Mouse (Mus musculus): ENCODE measurements around the gene Slc2a10. TPM values are rescaled to one million over a fixed set of nuclear protein-coding genes. Genes with fewer than 3 reads are reported as not detected.
"Not testable (repeated sequence)": the region's sequence is repeated elsewhere in the genome, so short reads cannot be mapped to it uniquely, and the experiment has no call there.

Gene Slc2a10
- polyA plus RNA-seq, 1 experiment from 2014 or later, result 4.6 TPM

DNA sequence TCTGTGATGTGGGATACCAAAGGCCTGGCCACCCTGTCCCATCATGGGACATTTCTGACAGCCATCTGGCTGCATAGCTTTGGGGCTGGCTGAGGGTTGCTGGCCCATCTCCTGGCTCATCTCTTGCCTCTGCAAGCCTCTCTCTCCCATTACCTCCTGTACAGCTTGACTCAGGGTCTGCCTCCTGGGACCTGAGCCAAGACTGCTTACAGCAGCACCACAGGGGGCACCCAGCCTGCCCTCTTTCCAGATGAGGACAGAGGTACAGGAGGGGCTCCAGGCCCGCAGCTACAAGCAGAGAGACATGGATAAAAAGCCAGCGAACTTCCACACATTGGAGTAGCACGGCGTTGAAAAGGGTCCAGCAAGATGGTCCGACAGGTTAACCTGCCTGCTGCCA, 17.2 kb upstream of the Slc2a10 start:
- no peak overlapping the region for H3K4me3 ChIP-seq
- 0 out of 2 replicates have a peak overlapping the region, but pooled peaks have one; percentile 37 for H3K27ac ChIP-seq
- H3K36me3 ChIP-seq, result peaks cover 34% of the 10 kb centered on the region
- H3K27me3 ChIP-seq (ENCODE audit: low read depth, poor library complexity, severe bottlenecking), result no peaks in the 10 kb centered on the region
- no peaks in the 10 kb centered on the region for H3K9me3 ChIP-seq (replicated peaks)
- WGBS, result 88% methylated on average over 5 of the region's 5 CpGs
- H3K4me1 ChIP-seq, result peaks cover 24% of the 10 kb centered on the region
- no peak for DNase-seq (ENCODE audit: low spot score)

- DNase-seq (ENCODE audit: low spot score), result peak; percentile 80
- H3K27me3 ChIP-seq (ENCODE audit: low read depth, poor library complexity, severe bottlenecking), result no peaks in the 10 kb centered on the region
- H3K4me3 ChIP-seq, result peak overlapping the region; percentile 8; the same call in 1 of the 2 replicates
- H3K9me3 ChIP-seq (replicated peaks), result no peaks in the 10 kb centered on the region
- peaks cover 34% of the 10 kb centered on the region for H3K36me3 ChIP-seq
- 36% methylated on average over 8 of the region's 8 CpGs for WGBS
- peaks cover 26% of the 10 kb centered on the region for H3K4me1 ChIP-seq
- H3K27ac ChIP-seq, result peak overlapping the region; percentile 37; the same call in 1 of the 2 replicates
These were observed 16.6 kb upstream of the Slc2a10 start for GRCm38 (mm10) chr2:165486881-165487535.

GRCm38 (mm10) chr2:165492648-165493553, 10.7 kb upstream of the Slc2a10 start, which contains the start of gene Trp53rka:
TSS of gene Trp53rka (minus strand) at chr2:165493324.
- Histone ChIP-seq H3K36me3 (peaks cover 33% of the 10 kb centered on the region), H3K4me3 (peak within 1 kb of the TSS; percentile 76), H3K27me3 (ENCODE audit: low read depth, poor library complexity, severe bottlenecking) (peaks cover 4% of the 10 kb centered on the region; the same call in 1 of the 2 replicates), H3K27ac (peak within 1 kb of the TSS; percentile 85), H3K9me3 (replicated peaks) (no peaks in the 10 kb centered on the region), H3K4me1 (peaks cover 19% of the 10 kb centered on the region)
- peak; percentile 88 for DNase-seq (ENCODE audit: low spot score)
- under 1% methylated on average over 84 of the region's 84 CpGs for WGBS

- Histone ChIP-seq H3K27me3 (ENCODE audit: low read depth, poor library complexity, severe bottlenecking) (peaks cover 4% of the 10 kb centered on the region; the same call in 1 of the 2 replicates), H3K4me3 (peak overlapping the region; percentile 76), H3K9me3 (replicated peaks) (no peaks in the 10 kb centered on the region), H3K4me1 (peaks cover 19% of the 10 kb centered on the region), H3K36me3 (peaks cover 25% of the 10 kb centered on the region), H3K27ac (peak overlapping the region; percentile 85)
- no peak for DNase-seq (ENCODE audit: low spot score)
- WGBS, result 33% methylated on average over 17 of the region's 17 CpGs
These were observed 9.9 kb upstream of the Slc2a10 start for GRCm38 (mm10) chr2:165493587-165494210.

DNA sequence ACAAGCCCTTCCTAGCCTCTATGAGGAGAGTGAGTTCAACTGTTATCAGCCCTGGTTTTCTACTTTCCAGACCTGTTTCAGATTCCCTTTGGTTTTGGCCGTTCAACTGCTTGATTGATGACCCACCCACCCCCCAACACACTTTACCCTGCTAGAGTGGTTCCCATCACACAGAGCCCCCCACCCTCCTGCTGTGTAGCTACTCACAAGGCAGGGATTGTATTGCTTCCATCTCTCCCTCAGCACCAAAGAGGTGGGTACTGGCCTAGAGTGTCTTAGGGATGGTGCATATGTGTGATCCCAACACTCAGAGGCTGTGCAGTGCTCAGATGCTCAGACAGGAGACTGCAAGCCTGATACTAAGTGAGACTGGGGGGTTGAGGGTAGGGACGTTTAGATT, 9.1 kb upstream of the Slc2a10 start:
- Histone ChIP-seq H3K9me3 (replicated peaks) (no peaks in the 10 kb centered on the region), H3K36me3 (peaks cover 17% of the 10 kb centered on the region), H3K27me3 (ENCODE audit: low read depth, poor library complexity, severe bottlenecking) (peaks cover 8% of the 10 kb centered on the region; the same call in 1 of the 2 replicates), H3K4me3 (no peak overlapping the region), H3K27ac (no peak overlapping the region), H3K4me1 (peaks cover 19% of the 10 kb centered on the region)
- DNase-seq (ENCODE audit: low spot score), result no peak
- WGBS, result 57% methylated on average over 2 of the region's 2 CpGs

- Histone ChIP-seq H3K4me3 (no peak overlapping the region), H3K27me3 (ENCODE audit: low read depth, poor library complexity, severe bottlenecking) (peaks cover 8% of the 10 kb centered on the region; the same call in 1 of the 2 replicates), H3K9me3 (replicated peaks) (no peaks in the 10 kb centered on the region), H3K27ac (no peak overlapping the region), H3K4me1 (peaks cover 19% of the 10 kb centered on the region), H3K36me3 (no peaks in the 10 kb centered on the region)
- DNase-seq (ENCODE audit: low spot score), result peak; percentile 55
These were observed 7.3 kb upstream of the Slc2a10 start for GRCm38 (mm10) chr2:165496251-165496650.

DNA sequence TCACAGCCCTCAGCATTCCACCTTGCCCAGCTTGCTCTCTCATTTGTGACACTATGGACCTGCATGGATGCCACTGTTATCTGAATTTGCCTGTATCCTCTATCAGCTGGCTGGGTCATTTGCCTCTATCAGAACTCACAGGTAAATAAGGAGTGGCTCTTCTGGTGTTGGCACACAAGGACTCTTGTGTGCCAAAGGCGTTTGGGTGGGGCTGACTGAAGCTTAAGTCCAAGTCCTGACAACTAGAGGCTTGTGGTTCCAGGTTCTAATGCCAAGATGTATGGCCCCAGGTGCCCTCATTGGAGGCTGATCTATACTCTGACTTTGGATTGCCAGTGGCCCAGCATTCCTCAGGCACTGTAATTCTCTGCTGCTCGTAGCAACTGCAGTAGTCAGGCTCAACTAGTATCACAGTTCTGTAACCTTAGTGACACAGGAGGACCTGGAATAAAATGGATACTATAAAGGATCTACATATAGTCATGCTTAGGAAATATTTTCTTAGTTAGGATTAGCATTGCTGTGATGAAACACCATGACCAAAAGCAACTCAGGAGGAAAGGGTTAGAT, 5.8 kb upstream of the Slc2a10 start:
- peaks cover 12% of the 10 kb centered on the region; the same call in 1 of the 2 replicates for H3K27me3 ChIP-seq (ENCODE audit: low read depth, poor library complexity, severe bottlenecking)
- 79% methylated on average over 2 of the region's 2 CpGs for WGBS
- DNase-seq (ENCODE audit: low spot score), result no peak
- peaks cover 10% of the 10 kb centered on the region for H3K4me1 ChIP-seq
- H3K4me3 ChIP-seq, result no peak overlapping the region
- H3K27ac ChIP-seq, result no peak overlapping the region
- H3K36me3 ChIP-seq, result no peaks in the 10 kb centered on the region
- H3K9me3 ChIP-seq (replicated peaks), result no peaks in the 10 kb centered on the region

DNA sequence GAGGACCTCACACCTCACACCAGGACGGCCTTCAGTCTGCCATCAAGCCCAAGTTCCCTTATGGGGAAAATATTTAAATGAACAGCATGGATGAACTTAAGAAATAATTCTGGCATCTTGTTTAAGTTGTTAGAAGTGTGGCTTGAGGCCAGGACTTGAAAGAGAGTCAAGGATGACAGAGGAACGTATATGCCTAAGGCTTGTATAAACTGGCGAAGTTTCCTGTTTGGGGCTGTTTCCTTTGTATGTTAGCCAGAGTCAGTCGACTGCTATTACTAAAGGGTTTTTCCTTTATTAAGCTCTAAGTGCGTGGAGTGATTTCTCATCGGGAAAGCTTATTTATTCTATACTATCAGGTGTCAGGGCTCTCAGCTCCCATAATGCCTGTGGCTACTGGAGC, 4.8 kb upstream of the Slc2a10 start:
- no peak for DNase-seq (ENCODE audit: low spot score)
- 77% methylated on average over 6 of the region's 6 CpGs for WGBS
- Histone ChIP-seq H3K27me3 (ENCODE audit: low read depth, poor library complexity, severe bottlenecking) (peaks cover 18% of the 10 kb centered on the region; the same call in 1 of the 2 replicates), H3K36me3 (no peaks in the 10 kb centered on the region), H3K4me1 (peaks cover 13% of the 10 kb centered on the region), H3K9me3 (replicated peaks) (no peaks in the 10 kb centered on the region), H3K4me3 (no peak overlapping the region), H3K27ac (no peak overlapping the region)

DNA sequence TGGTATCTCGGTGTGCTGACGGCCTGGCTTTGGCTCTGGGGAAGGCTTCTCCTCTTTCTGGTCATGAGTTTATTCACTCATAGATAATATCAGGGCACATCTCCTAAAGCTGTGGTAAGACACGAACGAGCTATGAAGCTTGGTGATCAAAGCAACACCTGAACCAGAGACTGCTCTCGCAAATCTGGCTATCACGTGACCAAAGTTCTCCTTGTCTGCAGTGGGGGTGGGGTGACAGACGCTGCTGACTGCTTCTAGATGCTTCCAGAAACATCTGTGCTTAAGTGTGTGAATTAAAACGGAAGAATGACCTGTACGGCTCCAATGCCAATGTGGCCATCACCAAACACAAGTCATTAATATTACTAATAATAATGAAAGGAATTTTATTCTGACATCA, 6.1 kb downstream of the Slc2a10 start:
- peaks cover 37% of the 10 kb centered on the region for H3K4me1 ChIP-seq

DNA sequence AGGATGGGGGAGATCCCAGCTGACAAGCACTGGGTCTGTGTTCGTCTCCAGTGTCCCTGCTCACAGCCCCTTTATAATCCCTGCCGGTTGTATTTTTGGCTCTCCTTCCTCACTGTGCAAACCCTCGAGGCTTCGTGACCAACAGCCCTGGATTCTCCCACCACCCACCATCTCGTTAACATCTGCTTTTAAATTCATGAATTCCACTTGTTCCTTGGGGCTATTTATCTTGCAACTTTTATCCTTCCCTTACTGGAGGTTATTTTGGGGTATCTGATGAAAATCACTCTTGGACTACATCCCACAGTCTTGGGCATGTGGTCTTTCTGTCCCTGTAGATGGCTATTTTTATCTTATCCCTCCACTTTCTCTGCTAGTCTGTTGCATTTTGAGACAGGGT, 6.9 kb downstream of the Slc2a10 start:
- no peak overlapping the region for H3K27ac ChIP-seq
- no peak for DNase-seq (ENCODE audit: low spot score)
- peaks cover 27% of the 10 kb centered on the region for H3K27me3 ChIP-seq (ENCODE audit: low read depth, poor library complexity, severe bottlenecking)
- H3K4me3 ChIP-seq, result no peak overlapping the region
- no peaks in the 10 kb centered on the region for H3K9me3 ChIP-seq (replicated peaks)
- peaks cover 35% of the 10 kb centered on the region for H3K4me1 ChIP-seq
- 66% methylated on average over 5 of the region's 5 CpGs for WGBS
- H3K36me3 ChIP-seq, result no peaks in the 10 kb centered on the region

More for the DNA sequence above, 6.1 kb downstream of the Slc2a10 start:
- Histone ChIP-seq H3K9me3 (replicated peaks) (no peaks in the 10 kb centered on the region), H3K27ac (no peak overlapping the region), H3K4me3 (no peak overlapping the region), H3K27me3 (ENCODE audit: low read depth, poor library complexity, severe bottlenecking) (peaks cover 28% of the 10 kb centered on the region), H3K36me3 (no peaks in the 10 kb centered on the region)
- DNase-seq (ENCODE audit: low spot score), result no peak
- WGBS, result 78% methylated on average over 9 of the region's 9 CpGs

DNA sequence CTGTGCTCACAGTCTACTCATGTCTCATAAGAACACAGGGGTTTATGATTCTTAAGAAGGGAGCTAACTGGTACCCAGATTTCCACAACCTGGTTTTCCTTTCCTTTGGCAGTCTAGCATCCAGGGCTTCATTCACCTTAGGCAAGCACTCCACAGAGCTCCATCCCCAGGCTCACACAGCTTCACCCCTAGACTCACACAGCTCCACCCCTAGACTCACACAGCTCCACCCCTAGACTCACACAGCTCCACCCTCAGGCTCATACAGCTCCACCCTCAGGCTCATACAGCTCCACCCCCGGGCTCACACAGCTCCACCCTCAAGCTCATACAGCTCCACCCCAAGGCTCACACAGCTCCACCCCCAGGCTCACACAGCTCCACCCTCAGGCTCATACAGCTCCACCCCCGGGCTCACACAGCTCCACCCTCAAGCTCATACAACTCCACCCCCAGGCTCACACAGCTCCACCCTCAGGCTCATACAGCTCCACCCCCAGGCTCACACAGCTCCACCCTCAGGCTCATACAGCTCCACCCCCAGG, 7.4 kb downstream of the Slc2a10 start:
- 58% methylated on average over 2 of the region's 2 CpGs for WGBS
- not testable (repeated sequence) for H3K27ac ChIP-seq; DNase-seq (ENCODE audit: low spot score); H3K9me3 ChIP-seq (replicated peaks); H3K4me3 ChIP-seq; H3K36me3 ChIP-seq
- Histone ChIP-seq H3K4me1 (peaks cover 35% of the 10 kb centered on the region), H3K27me3 (ENCODE audit: low read depth, poor library complexity, severe bottlenecking) (peaks cover 22% of the 10 kb centered on the region)

DNA sequence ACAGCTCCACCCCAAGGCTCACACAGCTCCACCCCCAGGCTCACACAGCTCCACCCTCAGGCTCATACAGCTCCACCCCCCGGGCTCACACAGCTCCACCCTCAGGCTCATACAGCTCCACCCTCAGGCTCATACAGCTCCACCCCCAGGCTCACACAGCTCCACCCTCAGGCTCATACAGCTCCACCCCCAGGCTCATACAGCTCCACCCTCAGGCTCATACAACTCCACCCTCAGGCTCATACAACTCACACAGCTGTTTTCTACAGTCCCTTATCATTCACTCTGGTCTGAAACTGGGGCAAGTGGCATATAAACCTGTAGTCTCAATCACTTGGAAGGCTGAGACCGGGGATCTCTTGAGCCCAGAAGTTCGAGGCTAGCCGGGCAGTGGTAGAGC, 7.9 kb downstream of the Slc2a10 start:
- WGBS, result 88% methylated on average over 4 of the region's 4 CpGs
- not testable (repeated sequence) for H3K9me3 ChIP-seq (replicated peaks); H3K4me3 ChIP-seq; DNase-seq (ENCODE audit: low spot score); H3K36me3 ChIP-seq; H3K27ac ChIP-seq
- H3K27me3 ChIP-seq (ENCODE audit: low read depth, poor library complexity, severe bottlenecking), result peaks cover 19% of the 10 kb centered on the region
- H3K4me1 ChIP-seq, result peaks cover 35% of the 10 kb centered on the region

Measured in limb, embryonic 10.5 days (tissue).